Mouse (Mus musculus) MEL (cell line): ENCODE measurements around the gene Slc41a2. TPM values are rescaled to one million over a fixed set of nuclear protein-coding genes. Genes with fewer than 3 reads are reported as not detected.
"Not testable (repeated sequence)": the region's sequence is repeated elsewhere in the genome, so short reads cannot be mapped to it uniquely, and the experiment has no call there.

Experiments used
- DNase-seq: peaks from one replicate; pipeline ENCODE4 v3.0.0; 2011; ENCODE audit warnings: low read depth, low spot score
- H3K27ac ChIP-seq: 2 replicates; pipeline ENCODE4 v1.5.1; 2012; ENCODE audit warnings: low read depth, mild to moderate bottlenecking, control low read depth, low read length, moderate library complexity; ENCODE audit not compliant: control insufficient read depth
- H3K27me3 ChIP-seq, 2 experiments: fragments of 150-350 bp in 1 of 2; sonication (generic) in 1 of 2; 2 replicates each; pipeline ENCODE4 v1.6.1; 2012; ENCODE audit warnings: low read length in 2 of 2, mild to moderate bottlenecking in 2 of 2, improper control_type of control experiment in 1 of 2, moderate library complexity in 1 of 2; ENCODE audit not compliant: insufficient read depth in 2 of 2, control insufficient read depth in 1 of 2
- H3K36me3 ChIP-seq, 2 experiments: 2 replicates each; pipeline ENCODE4 v1.6.1; 2012 to 2014; ENCODE audit warnings: low read length in 2 of 2, improper control_type of control experiment in 1 of 2, inconsistent platforms in 1 of 2, mild to moderate bottlenecking in 1 of 2; ENCODE audit not compliant: insufficient read depth in 2 of 2, control insufficient read depth in 1 of 2
- H3K4me1 ChIP-seq, 2 experiments: fragments of 150-350 bp in 1 of 2; sonication (generic) in 1 of 2; 2 replicates each; pipeline ENCODE4 v1.6.1; 2012; ENCODE audit warnings: low read length in 2 of 2, improper control_type of control experiment in 1 of 2, mild to moderate bottlenecking in 1 of 2; ENCODE audit not compliant: insufficient read depth in 2 of 2, control insufficient read depth in 1 of 2
- H3K4me3 ChIP-seq, 2 experiments: fragments of 150-350 bp in 1 of 2; sonication (generic) in 1 of 2; 2 replicates each; pipeline ENCODE4 v1.5.1; 2012; ENCODE audit warnings: low read depth in 2 of 2, low read length in 2 of 2, mild to moderate bottlenecking in 2 of 2, moderate library complexity in 2 of 2, control low read depth in 1 of 2, improper control_type of control experiment in 1 of 2; ENCODE audit not compliant: control insufficient read depth in 1 of 2, insufficient read depth in 1 of 2
- H3K79me2 ChIP-seq: 2 replicates; pipeline ENCODE4 v1.6.1; 2012; ENCODE audit warnings: mild to moderate bottlenecking, low read length, moderate library complexity; ENCODE audit not compliant: control insufficient read depth, poor library complexity, insufficient read depth
- H3K9ac ChIP-seq: 2 replicates; pipeline ENCODE4 v1.6.1; 2012; ENCODE audit warnings: low read depth, mild to moderate bottlenecking, control low read depth, low read length, moderate library complexity; ENCODE audit not compliant: control insufficient read depth, poor library complexity, severe bottlenecking
- H3K9me3 ChIP-seq: fragments of 150-350 bp; sonication (generic); replicated peaks from 2 replicates; pipeline ENCODE4 v1.6.1; 2012; ENCODE audit warnings: mild to moderate bottlenecking, low read length, improper control_type of control experiment, moderate library complexity; ENCODE audit not compliant: insufficient read depth
- BHLHE40 ChIP-seq: IDR thresholded peaks from 2 replicates; pipeline ENCODE4 v1.6.1; 2012; ENCODE audit warnings: low read depth, mild to moderate bottlenecking, inconsistent platforms, low read length, improper control_type of control experiment, borderline replicate concordance
- CHD2 ChIP-seq: IDR thresholded peaks from 2 replicates; pipeline ENCODE4 v1.6.1; 2011; ENCODE audit warnings: low read length, improper control_type of control experiment
- CTCF ChIP-seq, 3 experiments: IDR thresholded peaks in 2 of 3; conservative IDR thresholded peaks in 1 of 3; 2 replicates each; pipeline ENCODE4 v1.5.1; 2011 to 2012; ENCODE audit warnings: low read length in 3 of 3, low read depth in 2 of 3, mild to moderate bottlenecking in 2 of 3, improper control_type of control experiment in 1 of 3, inconsistent platforms in 1 of 3, mixed read lengths in 1 of 3, moderate library complexity in 1 of 3; ENCODE audit not compliant: control insufficient read depth in 1 of 3, insufficient read depth in 1 of 3, poor library complexity in 1 of 3, severe bottlenecking in 1 of 3
- EP300 ChIP-seq, 2 experiments: IDR thresholded peaks; 2 replicates each; pipeline ENCODE4 v1.6.1; 2011; ENCODE audit warnings: improper control_type of control experiment in 2 of 2, low read length in 2 of 2, low read depth in 1 of 2, mild to moderate bottlenecking in 1 of 2
- ETS1 ChIP-seq: IDR thresholded peaks from 2 replicates; pipeline ENCODE4 v1.6.1; 2012; ENCODE audit warnings: low read depth, mild to moderate bottlenecking, inconsistent platforms, low read length, improper control_type of control experiment, moderate library complexity
- GABPA ChIP-seq: IDR thresholded peaks from 2 replicates; pipeline ENCODE4 v1.6.1; 2012; ENCODE audit warnings: low read depth, mild to moderate bottlenecking, inconsistent platforms, low read length, improper control_type of control experiment, moderate library complexity
- GATA1 ChIP-seq: IDR thresholded peaks from 2 replicates; pipeline ENCODE4 v1.6.1; 2011; ENCODE audit warnings: low read depth, low read length, improper control_type of control experiment
- HCFC1 ChIP-seq: IDR thresholded peaks from 2 replicates; pipeline ENCODE4 v1.6.1; 2012; ENCODE audit warnings: low read depth, mild to moderate bottlenecking, inconsistent platforms, low read length, improper control_type of control experiment, moderate library complexity
- JUND ChIP-seq: IDR thresholded peaks from 2 replicates; pipeline ENCODE4 v1.6.1; 2011; ENCODE audit warnings: low read depth, mild to moderate bottlenecking, improper control_type of control experiment, low read length
- MAFK ChIP-seq: IDR thresholded peaks from 2 replicates; pipeline ENCODE4 v1.6.1; 2011; ENCODE audit warnings: low read depth, mild to moderate bottlenecking, low read length, improper control_type of control experiment, borderline replicate concordance
- MAZ ChIP-seq: IDR thresholded peaks from 2 replicates; pipeline ENCODE4 v1.6.1; 2012; ENCODE audit warnings: low read depth, mild to moderate bottlenecking, inconsistent platforms, low read length, improper control_type of control experiment
- MEF2A ChIP-seq: IDR thresholded peaks from 2 replicates; pipeline ENCODE4 v1.6.1; 2014; ENCODE audit warnings: low read depth, mild to moderate bottlenecking, inconsistent platforms, low read length, improper control_type of control experiment; ENCODE audit not compliant: poor library complexity, insufficient replicate concordance, severe bottlenecking; ENCODE audit errors: extremely low read depth
- MYB ChIP-seq: IDR thresholded peaks from 2 replicates; pipeline ENCODE4 v1.6.1; 2011; ENCODE audit warnings: mild to moderate bottlenecking, low read depth, low read length, improper control_type of control experiment
- MYC ChIP-seq: IDR thresholded peaks from 2 replicates; pipeline ENCODE4 v1.6.1; 2011; ENCODE audit warnings: low read depth, mild to moderate bottlenecking, low read length, improper control_type of control experiment, moderate library complexity
- NELFE ChIP-seq: IDR thresholded peaks from 2 replicates; pipeline ENCODE4 v1.6.1; 2011; ENCODE audit warnings: low read depth, low read length, improper control_type of control experiment
- POLR2A ChIP-seq, 2 experiments: IDR thresholded peaks; 2 replicates each; pipeline ENCODE4 v1.6.1; 2011 to 2012; ENCODE audit warnings: low read length in 2 of 2, mild to moderate bottlenecking in 2 of 2, control low read depth in 1 of 2, improper control_type of control experiment in 1 of 2, low read depth in 1 of 2, moderate library complexity in 1 of 2; ENCODE audit not compliant: control insufficient read depth in 1 of 2, insufficient read depth in 1 of 2, poor library complexity in 1 of 2
- POLR2AphosphoS2 ChIP-seq: IDR thresholded peaks from 2 replicates; pipeline ENCODE4 v1.6.1; 2011; ENCODE audit warnings: low read length, improper control_type of control experiment
- POLR2AphosphoS5 ChIP-seq: IDR thresholded peaks from 2 replicates; pipeline ENCODE4 v1.6.1; 2012; ENCODE audit warnings: low read depth, borderline replicate concordance, mild to moderate bottlenecking, inconsistent platforms, low read length, moderate library complexity, mixed read lengths
- RAD21 ChIP-seq: IDR thresholded peaks from 2 replicates; pipeline ENCODE4 v1.6.1; 2011; ENCODE audit warnings: mild to moderate bottlenecking, low read depth, low read length, improper control_type of control experiment
- RCOR1 ChIP-seq: IDR thresholded peaks from 2 replicates; pipeline ENCODE4 v1.6.1; 2012; ENCODE audit warnings: low read depth, mild to moderate bottlenecking, inconsistent platforms, low read length, improper control_type of control experiment
- SIN3A ChIP-seq: IDR thresholded peaks from 2 replicates; pipeline ENCODE4 v1.6.1; 2012; ENCODE audit warnings: low read length, improper control_type of control experiment, inconsistent platforms
- TAL1 ChIP-seq: IDR thresholded peaks from 2 replicates; pipeline ENCODE4 v1.6.1; 2012; ENCODE audit warnings: mild to moderate bottlenecking, inconsistent platforms, low read length, moderate library complexity, mixed read lengths
- TBP ChIP-seq: IDR thresholded peaks from 2 replicates; pipeline ENCODE4 v1.8.0; 2011; ENCODE audit warnings: low read depth, low read length, improper control_type of control experiment
- TCF12 ChIP-seq: IDR thresholded peaks from 2 replicates; pipeline ENCODE4 v1.6.1; 2014; ENCODE audit warnings: low read depth, mild to moderate bottlenecking, inconsistent platforms, low read length, improper control_type of control experiment, moderate library complexity
- UBTF ChIP-seq: IDR thresholded peaks from 2 replicates; pipeline ENCODE4 v1.6.1; 2012; ENCODE audit warnings: low read depth, mild to moderate bottlenecking, inconsistent platforms, low read length, improper control_type of control experiment, moderate library complexity, borderline replicate concordance; ENCODE audit not compliant: insufficient read depth
- USF1 ChIP-seq: IDR thresholded peaks from 2 replicates; pipeline ENCODE4 v1.6.1; 2014; ENCODE audit warnings: low read depth, mild to moderate bottlenecking, inconsistent platforms, low read length, improper control_type of control experiment, moderate library complexity
- ZKSCAN1 ChIP-seq: IDR thresholded peaks from 2 replicates; pipeline ENCODE4 v1.6.1; 2012; ENCODE audit warnings: low read depth, mild to moderate bottlenecking, inconsistent platforms, low read length, improper control_type of control experiment, moderate library complexity
- ZNF384 ChIP-seq: IDR thresholded peaks from 2 replicates; pipeline ENCODE4 v1.6.1; 2012; ENCODE audit warnings: low read depth, mild to moderate bottlenecking, inconsistent platforms, low read length, improper control_type of control experiment
- polyA plus RNA-seq, 2 experiments: library from polyadenylated mRNA; stranded (reverse) in 1 of 2; unstranded in 1 of 2; fragments of >175 nt in 1 of 2; fragments of >200 nt in 1 of 2; gene quantifications; 2 replicates each; pipeline versions ENCODE4 v1.2.1 to v1.2.4; 2012; ENCODE audit warnings: low replicate concordance in 2 of 2, low read depth in 1 of 2; ENCODE audit not compliant: insufficient read length in 2 of 2, insufficient read depth in 1 of 2, missing spikeins in 1 of 2
- total RNA-seq: library from RNA; depleted of rRNA; stranded (reverse); fragments of 300-350 nt; gene quantifications from 2 replicates; pipeline ENCODE4 v1.2.3, GENCODE M21; 2012

Slc41a2 gene
- total and polyA plus RNA-seq, 3 experiments = not detected

GRCm38 (mm10) chr10:83376911-83377682, 39.4 kb upstream of the Slc41a2 start (continued):
- no peak for TF ChIP-seq ZKSCAN1
- TF ChIP-seq MAFK = no peak
- peak in 1 of 2 experiments; percentile 63; a peak in 2 of 4 replicates for TF ChIP-seq POLR2A (IDR thresholded peaks at IDR 0.05; ENCODE audit: control insufficient read depth in 1 of 2, insufficient read depth in 1 of 2, low read depth in 1 of 2, low read length in 2 of 2, poor library complexity in 1 of 2)
- peak; percentile 97 for TF ChIP-seq BHLHE40
- TF ChIP-seq USF1 = peak; percentile 98
- no peak for TF ChIP-seq GABPA
- TF ChIP-seq MEF2A = peak; percentile 89
- TF ChIP-seq POLR2AphosphoS5 = no peak
- TF ChIP-seq RAD21 = no peak
- TF ChIP-seq MYC = peak; percentile 62
- no peak for TF ChIP-seq ZNF384
- no peak for TF ChIP-seq UBTF
- peak; percentile 88; the same call in 1 of the 2 replicates for TF ChIP-seq POLR2AphosphoS2
- no peak for TF ChIP-seq CHD2
- TF ChIP-seq HCFC1 = peak; percentile 67; the same call in 1 of the 2 replicates
- 0 out of 2 replicates have a peak, but pooled peaks have one; percentile 11 for TF ChIP-seq NELFE
- no peak for TF ChIP-seq MYB
- peak; percentile 84 for TF ChIP-seq TBP
- peak; percentile 88 for TF ChIP-seq SIN3A
- no peak for TF ChIP-seq MAZ
- no peak for TF ChIP-seq JUND
- TF ChIP-seq RCOR1 = peak; percentile 69

- not testable (repeated sequence) for H3K4me3 ChIP-seq, H3K9me3 ChIP-seq, H3K79me2 ChIP-seq, H3K27me3 ChIP-seq
- Histone ChIP-seq H3K9ac (peak overlapping the region; percentile 24), H3K27ac (peak overlapping the region; percentile 98), H3K4me1 (peaks cover 16 to 52% of the 10 kb centered on the region in 2 experiments), H3K36me3 (peaks cover 10 to 57% of the 10 kb centered on the region in 2 experiments)
- peak; percentile 70 for DNase-seq
- peak; percentile 63 for TF ChIP-seq GATA1
- 0 out of 2 replicates have a peak, but pooled peaks have one; percentile 5 for TF ChIP-seq RAD21
- TF ChIP-seq ETS1 = 0 out of 2 replicates have a peak, but pooled peaks have one; percentile 31
- TF ChIP-seq SIN3A = peak; percentile 10; the same call in 1 of the 2 replicates
- peak in 1 of 3 experiments; percentile 31; a peak in 2 of 6 replicates for TF ChIP-seq CTCF (IDR thresholded peaks at IDR 0.05 in 2 of 3, conservative IDR thresholded peaks at IDR 0.05 in 1 of 3; ENCODE audit: control insufficient read depth in 1 of 3, insufficient read depth in 1 of 3, low read depth in 2 of 3, low read length in 3 of 3, poor library complexity in 1 of 3, severe bottlenecking in 1 of 3)
- peak; percentile 20; the same call in 1 of the 2 replicates for TF ChIP-seq TAL1
- TF ChIP-seq TCF12 = peak; percentile 40; the same call in 1 of the 2 replicates
- peak; percentile 38 to 68; a peak in 3 of 4 replicates for TF ChIP-seq EP300 (IDR thresholded peaks at IDR 0.05; ENCODE audit: low read depth in 1 of 2, low read length in 2 of 2)
- peak; percentile 59; the same call in 1 of the 2 replicates for TF ChIP-seq TBP
These were observed 37.8 kb upstream of the Slc41a2 start for GRCm38 (mm10) chr10:83375458-83375857.
